Mouse (Mus musculus) erythroblast, adult 5-6 weeks (primary cell): ENCODE results near the gene Tmem88. TPM values are rescaled to one million over a fixed set of nuclear protein-coding genes. Genes with fewer than 3 reads are reported as not detected.

Experiments
- ATAC-seq: replicated peaks from 2 replicates; pipeline ENCODE4 v1.8.0; 2016; ENCODE audit warnings: moderate number of reproducible peaks, mild to moderate bottlenecking, moderate TSS enrichment, inconsistent platforms; ENCODE audit not compliant: poor library complexity, low FRiP score, severe bottlenecking
- total RNA-seq, 2 experiments: library from RNA; stranded (forward) in 1 of 2; stranded (reverse) in 1 of 2; fragments of 150-400 nt in 1 of 2; fragments of 200-764, 138-1000 nt in 1 of 2; gene quantifications; 2 replicates each; pipeline versions ENCODE4 v1.2.3 to v1.2.4; 2015 to 2017; ENCODE audit warnings: low replicate concordance in 2 of 2

The Tmem88 gene
- total RNA-seq, 2 experiments from 2014 or later, result not detected

DNA sequence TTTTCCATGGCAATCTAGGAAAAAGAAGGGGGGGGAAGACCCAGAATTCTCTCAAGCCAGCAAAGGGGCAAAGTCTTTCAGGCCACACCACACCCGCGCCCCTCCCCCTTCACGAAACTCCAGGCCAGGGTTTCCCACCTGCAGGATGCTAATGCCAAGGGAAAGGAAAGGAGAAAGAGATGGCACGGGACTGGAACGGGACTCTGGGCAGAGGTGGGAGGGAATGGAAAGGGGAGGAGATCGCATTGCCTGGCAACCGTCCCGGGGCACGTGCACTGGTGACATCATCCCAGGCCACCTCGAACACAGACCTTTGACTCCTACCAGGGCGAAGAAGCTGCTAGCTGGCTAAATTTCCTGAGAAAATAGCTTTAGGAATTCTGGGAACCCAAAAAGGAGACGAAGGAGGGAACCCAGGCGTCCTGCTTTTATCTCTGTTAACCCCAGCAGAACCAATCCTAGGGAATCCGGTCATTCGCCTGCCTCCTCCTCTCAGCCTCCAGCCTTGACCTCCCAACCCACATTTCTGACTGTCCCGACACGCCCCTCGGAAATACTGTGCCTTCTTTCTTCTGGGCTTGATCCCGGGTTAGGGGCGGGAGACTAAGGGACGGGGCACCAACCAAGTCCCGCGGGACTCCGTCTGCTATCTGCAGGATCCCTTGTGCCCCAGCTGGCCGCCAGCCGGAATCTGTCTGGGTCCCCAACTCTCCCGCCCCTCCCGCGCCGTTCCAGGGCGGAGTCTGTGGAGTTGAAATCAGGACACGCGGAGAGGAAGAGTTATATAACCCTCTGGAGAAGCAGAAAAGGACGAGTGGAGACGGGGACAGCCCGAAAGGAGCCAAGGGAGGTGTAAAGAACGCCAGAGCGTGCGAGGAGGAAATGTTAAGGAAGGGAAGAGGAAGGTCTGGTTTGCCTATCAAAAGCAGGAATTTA is 19.7 kb upstream of the Tmem88 start:
- ATAC-seq, result peak; percentile 56

DNA sequence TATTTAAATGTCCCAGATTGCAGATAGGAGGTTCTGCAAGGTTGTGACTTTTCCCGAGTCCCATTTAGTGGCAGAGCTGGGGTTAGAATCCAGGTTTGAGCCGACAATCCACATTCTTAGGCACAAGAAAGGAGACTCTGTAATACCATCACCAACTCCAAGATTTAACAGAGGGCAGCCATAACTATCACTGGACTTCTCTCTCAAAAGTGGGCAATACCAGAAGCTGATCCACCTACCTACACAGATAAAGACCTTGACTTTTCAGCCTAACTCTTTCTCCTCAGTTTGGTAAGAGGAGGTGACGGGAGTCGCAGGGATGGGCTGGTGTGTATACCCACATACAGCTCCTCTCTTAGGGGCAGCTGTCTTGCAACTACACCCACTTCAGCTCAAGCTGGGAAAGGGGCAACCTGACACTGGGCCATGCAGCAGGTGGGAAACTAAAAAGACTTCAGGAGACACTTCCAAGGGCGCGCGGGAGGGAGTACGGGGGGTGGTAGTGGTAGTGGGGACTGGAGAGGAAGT is 19.0 kb upstream of the Tmem88 start:
- no peak for ATAC-seq

DNA sequence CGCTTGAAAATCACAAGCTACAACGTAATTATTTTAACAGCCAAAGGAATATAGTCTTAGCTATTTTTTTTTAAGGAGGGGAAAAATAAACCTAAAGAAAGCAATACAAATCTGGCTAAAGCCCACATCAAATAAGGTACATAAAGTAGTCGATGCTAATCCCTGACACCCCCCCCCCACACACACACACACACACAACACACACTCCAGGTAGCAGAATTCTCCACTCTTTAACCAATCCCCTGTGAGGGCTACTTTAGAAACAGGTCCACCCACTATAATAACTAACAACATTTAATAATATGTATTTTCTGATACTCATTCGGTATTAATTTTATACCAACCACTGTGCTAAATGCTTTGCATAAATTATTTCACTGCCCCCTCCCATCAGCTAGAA is 18.5 kb upstream of the Tmem88 start:
- no peak for ATAC-seq

DNA sequence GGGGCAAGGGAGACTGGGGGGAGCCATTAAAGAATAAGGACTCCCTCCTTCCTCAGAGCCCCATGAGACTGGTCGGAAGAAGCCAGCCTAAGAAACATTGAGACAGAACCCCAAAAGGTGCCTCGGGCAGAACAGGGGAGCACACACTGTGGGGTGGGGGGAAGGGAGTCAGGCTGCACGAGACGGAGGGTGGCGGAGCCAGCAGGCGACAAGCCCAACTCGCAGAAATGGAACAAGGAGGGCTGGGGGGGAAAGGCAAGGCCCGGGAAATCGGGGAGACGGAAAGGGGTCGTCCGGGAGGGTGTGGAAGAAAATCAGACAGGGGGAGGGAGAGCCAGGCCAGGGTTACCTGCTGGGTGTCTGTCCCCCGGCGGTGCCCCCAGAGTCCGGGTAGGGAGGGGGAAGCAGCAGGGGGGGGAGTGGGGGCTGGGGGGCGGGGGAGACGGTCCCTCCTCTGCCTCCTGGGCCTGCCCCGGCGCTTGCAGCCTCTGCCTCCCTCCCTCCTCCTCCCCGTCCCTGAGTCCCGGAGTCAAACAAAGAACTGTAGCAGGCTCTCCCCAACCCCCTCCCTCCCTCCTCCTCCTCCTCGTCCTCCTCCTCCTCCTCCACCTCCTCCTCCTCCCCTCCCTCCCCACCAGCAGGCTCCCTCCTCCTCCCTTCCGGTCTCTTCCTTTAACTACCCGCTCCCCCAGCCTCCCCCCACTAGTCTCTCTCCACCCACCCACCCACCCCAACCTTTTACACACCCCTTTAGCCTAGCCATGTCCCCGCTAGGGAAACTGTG is 17.8 kb upstream of the Tmem88 start:
- ATAC-seq, result no peak

DNA sequence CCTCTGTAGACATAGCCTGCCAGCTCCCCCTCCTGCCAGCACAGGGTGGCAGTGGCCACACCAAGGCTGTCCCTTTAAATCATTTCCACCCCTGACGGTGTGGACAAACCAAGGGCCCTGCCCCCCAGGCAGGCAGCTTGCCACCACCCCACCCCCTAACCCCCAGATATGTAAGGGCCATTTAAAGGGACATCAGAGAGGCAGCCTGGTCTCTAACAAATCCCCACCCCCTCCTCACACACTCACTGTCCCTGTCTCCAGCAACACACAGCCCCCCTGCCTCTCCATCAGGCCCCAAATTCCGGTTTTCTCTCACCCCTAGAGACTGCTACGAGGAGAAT is 17.3 kb upstream of the Tmem88 start:
- ATAC-seq, result no peak

DNA sequence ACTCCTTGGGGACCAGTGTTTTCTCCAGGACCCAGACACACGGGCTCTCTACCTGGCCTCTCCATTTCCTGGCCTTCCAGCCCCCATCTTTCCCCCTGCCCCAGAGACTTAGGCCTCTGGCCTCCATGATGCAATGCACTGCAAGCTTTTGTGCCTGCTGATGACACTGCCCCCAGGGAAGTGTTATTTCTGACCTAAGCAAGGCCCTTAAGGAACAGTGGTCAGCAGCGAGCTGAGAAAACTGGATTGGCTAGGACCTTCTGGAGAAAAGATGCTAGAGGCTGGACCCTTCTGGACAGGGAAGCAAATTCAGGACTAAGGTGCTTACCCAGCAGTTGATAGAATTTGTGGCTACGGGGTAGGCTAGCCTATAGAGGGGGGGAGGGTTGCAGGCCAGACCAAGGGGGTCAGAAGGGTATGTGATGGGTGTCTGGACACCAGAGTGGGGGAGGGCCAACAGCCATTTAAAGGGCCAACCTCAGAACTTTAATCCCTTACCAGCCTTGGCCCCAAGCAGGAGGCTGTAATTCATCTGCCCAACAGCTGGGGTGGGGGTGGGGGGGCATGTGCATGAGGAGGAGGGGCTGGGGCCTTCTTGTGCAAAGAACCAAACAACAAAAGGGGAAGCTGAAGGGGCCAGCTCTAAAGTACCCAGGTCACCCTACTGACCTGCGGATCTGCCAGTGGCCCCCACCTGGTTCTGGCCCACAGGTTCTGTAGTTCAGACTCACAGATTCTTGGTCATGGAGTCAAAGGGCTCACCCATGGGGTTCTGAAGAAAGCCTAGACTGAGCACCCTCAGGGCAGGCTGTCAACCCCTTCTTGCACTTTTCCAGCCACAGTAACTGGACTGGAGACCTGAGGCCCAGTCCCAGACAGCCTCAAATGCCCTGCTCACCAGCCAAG is 16.6 kb upstream of the Tmem88 start:
- ATAC-seq, result no peak

DNA sequence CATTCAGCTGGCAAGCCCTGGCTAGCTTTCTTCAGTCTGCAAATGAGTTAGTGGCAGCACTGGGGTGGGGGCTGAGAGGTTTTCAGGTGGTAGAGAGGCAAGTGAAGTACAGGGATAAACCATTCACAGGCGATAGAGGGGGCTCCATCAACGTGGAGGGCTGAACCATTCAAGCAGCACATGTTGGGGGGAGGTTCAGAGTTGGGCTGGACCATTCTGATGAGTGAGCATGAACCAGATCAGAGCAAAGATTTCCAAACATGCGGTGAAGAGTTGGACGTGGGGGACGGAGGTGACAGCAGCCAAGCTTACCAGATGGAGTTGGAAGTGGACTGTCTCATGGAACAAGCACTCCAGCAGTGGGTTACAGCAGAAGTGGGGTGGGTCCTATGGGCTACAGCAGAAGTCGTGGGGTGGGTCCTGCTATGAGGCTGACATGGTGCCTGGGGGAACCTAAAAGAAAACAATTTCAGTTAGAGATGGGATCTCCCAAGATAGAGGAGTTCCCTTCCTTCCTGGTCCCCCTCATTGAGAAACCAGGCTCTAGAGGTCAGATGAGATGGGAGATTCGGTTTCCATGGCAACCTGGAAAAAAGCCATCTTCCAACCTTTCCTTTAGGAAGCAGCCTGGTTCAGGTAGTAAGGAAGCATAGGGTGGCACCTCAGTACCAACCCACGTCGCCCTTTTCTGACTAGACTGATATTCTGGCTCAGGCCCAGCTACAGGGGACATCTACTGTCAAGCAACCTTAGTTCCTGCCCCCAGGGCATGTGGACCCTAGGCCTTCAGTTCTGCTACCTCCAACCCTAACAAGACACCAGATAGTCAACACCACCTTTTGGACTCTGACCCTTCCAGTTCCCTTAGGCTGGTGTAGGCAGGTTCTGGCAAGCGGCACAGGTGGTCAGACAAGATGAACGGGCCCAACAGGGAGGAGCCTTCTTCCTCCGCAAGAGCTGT is 15.5 kb upstream of the Tmem88 start, which contains the start of gene Kdm6b:
TSS of gene Kdm6b (minus strand) at position 455 of the 961 bp plus-strand sequence.
- no peak for ATAC-seq

DNA sequence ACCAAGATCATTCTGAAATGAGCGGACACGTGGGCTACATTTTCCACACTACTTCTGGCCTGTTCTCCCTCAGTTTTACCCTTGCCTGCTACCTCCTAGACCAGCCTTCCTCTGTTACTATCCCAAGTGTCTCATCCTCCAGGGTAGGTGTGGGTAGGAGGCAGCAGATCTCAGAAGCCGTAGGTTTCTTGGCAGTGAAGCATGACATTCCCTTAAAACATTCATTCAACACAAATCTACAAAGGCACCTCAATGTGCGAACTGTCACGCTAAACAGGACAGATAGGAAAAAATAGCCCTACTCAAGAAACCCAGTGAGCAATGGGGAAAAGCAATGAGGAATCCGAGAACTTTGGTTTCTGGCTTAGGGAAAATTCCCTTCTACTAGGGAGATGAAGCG is 14.5 kb upstream of the Tmem88 start:
- ATAC-seq, result no peak

DNA sequence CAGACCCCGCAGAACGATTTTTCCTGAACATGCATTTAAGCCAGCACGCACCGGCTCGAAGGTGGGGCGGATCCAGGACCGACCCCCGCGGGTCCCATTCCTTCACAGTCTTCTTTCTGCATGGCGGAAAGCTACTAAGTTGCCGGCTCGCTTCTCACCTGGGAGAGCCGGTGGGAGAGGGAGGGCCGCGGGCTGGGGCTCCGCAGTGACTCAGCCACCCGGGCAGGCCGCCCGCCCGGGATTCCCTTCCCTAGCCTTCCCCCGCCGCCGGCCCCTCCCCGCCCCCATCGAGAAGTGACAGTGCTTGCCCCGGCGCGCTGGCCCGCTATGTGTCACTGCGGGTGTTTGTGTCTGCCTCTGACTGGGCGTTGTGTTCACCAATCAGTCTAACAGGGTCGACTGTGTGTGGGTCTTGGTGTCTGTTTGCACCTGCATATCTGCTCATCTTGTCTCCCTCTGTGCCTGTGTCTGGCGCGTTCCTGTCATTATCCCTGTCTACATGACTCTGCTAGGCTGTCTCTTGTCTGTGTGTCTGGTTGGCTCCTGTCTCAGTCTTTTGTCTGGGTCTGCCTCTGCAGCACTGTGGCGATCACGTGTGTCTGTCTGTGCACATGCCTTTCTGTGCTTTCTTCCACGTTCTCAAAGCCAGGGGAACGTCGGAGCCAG is 13.6 kb upstream of the Tmem88 start:
- ATAC-seq, result 0 out of 2 replicates have a peak, but pooled peaks have one; percentile 5

DNA sequence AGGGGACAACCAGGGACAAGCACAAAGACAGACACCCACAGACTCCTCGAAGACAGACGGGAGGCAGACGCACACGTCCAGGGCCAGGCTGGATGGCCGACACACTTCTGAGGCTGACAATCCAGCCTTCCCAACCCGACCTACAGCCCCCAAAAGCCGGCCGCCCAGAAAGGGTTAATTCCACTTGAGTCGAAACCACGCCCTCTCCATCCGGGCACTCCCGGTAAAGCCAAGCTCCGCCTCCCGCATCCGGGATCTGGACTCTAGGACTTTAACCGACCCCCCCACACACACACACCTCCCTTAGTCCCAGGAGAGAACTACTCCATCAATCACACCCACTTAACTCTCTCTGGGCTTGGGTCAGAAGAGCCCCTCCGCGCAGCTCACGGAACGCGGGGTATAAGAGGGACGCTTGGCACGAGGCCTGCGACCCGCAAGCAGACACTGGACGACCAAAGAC is 13.1 kb upstream of the Tmem88 start:
- peak; percentile 50 for ATAC-seq

DNA sequence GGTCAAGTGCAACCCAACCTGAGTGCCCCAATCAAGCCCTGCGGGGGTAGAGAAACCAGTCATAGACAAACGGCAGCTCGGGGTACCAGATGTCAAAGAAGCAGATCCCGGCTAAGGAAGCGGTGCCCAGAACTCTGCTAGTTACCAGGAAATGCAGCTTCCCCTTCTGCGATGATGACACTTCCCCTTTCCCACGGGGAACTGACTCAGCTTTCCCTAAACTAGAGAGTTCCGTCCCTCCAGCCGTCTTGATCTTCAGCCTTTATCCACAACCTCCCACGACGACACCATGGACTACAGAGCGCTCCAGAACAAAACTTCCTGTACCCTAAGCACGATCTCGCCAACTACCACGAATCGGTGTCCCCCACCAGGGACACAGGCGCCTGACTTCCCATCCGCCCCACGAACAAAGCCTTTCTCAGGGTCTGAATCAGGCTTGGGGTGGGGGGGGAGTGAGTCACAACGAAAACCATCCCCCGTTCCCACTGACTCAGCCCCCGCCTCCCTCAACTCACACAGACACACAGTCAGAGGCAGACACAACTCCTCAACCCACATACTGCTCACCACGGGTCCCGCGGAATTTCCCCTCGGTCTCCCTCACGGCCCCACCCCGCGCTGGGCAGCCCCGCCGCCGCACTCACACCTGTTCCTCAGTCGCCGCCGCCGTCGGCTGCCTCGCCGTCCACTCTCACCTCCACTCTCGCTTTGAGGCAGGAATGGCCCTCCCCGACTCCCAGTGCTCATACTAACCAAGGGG is 12.5 kb upstream of the Tmem88 start:
- ATAC-seq, result no peak

DNA sequence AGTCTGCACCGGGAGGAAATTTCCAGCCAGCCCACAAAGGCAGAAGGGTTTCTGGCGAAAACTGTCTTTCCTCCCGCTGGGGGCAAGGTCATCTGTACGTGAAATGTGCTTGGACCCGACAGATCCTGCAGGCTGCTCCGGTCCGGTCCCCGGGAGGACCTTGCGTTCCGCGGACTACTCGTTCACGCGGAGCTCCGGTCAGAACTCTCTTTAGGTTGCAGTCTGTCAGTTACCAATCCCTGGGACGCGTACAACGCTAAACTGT is 11.9 kb upstream of the Tmem88 start:
- ATAC-seq, result no peak

DNA sequence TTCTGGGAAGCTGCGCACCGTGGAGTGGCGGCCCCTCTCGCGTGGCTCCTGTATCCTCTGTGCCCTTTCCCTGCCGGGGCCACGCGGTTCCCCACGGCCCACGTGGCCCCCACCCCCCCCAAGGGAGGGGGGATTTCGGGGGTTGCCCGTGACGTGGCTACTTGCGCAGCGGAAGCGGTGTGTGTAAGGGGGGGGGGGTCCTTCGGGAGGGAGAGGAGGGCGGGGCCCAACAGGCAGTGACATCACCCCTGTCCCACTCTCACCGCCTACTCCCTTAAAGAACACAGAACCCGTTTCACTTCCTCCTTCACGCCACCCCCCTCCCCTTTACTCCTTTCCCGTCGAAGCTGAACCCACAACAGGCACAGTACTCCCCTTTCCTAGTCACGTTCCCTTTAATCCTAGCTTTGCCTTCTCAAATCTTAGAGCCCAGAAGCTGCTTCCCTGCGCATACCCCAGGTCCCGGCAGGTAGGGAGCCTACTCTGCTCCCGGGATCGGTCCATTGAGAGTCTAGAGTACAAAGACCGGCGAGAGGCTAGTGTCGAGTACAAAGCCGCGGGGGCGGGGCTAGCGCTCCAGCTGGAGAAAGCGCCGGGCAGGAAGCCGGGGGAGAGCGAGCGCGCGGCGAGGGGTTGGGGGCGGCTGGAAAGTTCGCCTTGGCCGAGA is 11.5 kb upstream of the Tmem88 start:
- ATAC-seq, result no peak

DNA sequence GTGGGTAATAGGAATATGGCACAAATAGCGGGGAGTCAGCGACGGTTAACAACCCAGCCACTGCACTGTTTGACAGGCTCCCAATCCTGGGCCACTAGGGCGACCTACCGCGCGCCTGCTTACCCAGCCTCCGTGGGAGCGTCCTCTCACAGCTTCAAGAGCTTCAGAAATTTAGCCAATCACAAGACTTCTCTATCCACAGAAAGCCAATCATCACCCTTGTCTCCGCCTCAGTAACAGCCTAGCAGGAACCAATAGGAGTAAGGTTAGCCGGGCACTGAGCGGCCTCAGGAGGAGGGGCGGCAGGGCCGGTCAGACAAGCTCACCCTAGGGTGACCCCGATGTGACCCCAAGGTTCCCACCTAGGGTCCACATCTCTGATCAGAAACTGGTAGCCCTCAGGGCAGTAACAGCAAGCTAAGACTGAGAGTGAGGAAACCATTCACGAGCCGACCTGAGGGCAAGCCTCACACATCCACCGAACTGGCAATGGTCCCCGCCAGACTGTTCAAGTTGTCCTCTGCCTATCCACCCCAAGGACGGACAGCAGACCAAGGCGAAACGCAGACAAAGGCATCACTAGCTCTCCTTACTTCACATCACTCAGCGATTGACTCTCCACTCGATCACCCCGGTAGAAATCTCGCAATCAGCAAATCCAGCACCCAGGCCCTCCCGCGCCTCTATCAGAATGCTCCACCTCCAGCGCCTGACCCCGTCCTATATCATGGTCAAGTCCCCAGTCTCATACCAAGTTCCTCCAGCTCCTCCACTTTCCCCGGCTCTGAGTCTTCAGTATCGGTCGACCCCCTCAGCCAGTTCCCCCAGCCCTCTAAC is 10.7 kb upstream of the Tmem88 start:
- peak; percentile 81 for ATAC-seq

DNA sequence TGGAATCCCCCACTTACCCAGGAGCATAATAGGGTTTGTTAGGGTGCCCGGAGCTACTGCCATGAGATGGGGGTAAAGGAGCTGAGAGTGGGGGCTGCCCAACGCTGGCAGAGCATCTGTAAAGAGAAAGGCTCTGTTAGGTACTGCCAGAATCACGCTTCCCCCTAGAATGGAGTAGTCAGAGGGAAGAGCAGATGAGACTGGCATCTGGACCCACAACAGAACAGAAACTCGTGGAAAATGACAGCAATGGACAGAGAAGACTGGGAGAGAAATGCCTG is 9.6 kb upstream of the Tmem88 start:
- no peak for ATAC-seq
